Mouse (Mus musculus): ENCODE data around the gene Txndc9. TPM values are rescaled to one million over a fixed set of nuclear protein-coding genes. Genes with fewer than 3 reads are reported as not detected.
A peak's percentile ranks its signal among the peaks of the same experiment; 100 is the strongest.
"Not testable (repeated sequence)": the region's sequence is repeated elsewhere in the genome, so short reads cannot be mapped to it uniquely, and the experiment has no call there.

Gene Txndc9
- 100 to 1,000 TPM; 136 to 159 TPM for polyA plus RNA-seq (2017; shearing (Covaris generic))

DNA sequence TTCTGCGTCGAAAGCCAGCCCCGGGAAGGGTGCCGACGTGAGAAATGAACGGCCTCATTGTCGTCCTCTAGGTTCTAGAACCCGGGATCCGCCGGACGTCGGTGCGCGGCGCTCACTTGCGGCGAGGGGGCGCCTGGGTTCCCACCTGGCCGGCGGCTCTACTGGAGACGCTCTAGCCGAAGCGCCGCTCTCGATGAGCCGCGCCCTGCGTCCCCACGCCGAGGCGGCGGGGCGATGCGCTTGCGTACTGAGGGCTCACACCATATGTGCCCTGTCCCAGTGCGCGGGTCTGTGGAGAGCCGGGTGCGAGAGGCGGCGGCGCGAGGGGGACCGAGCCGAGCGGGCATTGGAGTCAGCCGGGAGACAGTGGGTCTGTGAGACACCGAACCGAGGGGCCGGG, at the start of gene Txndc9, which contains the start of gene Eif5b:
Gene Txndc9 (minus strand): TSS at position 27 of the 400 bp plus-strand sequence.
Gene Eif5b (plus strand): TSS at position 144 of the 400 bp plus-strand sequence.
- peak; percentile 51 for ATAC-seq

DNA sequence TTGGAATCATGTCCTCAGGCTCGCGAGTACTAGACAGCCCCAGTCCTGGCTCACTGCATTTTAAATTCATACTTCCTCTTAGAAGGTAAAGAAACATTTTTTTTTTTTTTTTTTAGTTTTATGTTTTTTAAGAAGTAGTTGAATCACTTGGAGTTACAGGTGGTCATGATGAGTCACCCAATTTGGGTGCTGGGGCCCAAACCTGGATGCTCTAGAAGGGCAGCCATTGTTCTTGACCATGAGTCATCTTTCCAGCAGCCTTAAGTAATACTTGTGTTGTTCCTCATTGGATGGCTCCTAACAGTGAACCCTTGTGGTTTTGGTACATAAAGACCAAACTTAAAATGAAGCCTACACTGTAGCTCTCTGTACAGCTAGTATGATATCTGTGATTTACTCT, 41.2 kb upstream of the Txndc9 start:
- ATAC-seq = no peak

DNA sequence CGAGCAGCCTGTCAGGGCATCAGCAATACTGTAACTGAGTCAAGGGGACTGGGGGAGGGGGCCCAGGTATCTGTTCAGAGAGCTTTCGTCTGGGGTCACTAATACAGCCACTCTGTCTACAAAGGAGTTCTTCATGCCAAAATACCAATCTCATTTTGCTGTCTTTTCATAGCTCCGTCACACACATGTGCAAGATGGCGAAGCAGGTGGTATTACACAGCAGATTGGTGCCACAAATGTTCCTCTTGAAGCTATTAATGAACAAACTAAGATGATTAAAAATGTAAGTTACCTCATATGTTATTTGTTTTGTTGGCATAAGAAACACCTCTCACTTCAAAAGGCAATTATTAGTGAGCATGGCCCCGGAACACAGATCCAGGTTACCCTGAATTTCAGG, 39.7 kb upstream of the Txndc9 start:
- no peak for ATAC-seq

DNA sequence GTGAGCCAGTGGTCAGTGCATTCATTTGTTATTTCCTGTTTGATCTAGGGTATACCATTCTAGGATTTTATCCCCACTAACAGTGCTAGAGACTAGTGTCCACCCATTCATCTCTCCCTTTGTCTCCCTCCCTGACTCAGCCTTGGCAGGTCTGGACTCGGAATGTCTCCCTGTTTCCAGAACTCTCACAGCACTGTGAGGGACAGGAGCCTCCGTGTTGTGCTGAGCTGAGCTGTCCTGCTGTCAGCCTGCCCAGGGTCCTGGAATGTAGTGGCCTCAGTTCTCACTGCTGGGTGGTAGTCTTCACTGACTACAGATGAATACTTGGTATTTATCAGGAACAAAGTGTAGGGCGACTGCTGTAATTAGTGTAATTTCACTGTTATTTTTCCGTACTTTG, 37.8 kb upstream of the Txndc9 start:
- no peak for ATAC-seq

DNA sequence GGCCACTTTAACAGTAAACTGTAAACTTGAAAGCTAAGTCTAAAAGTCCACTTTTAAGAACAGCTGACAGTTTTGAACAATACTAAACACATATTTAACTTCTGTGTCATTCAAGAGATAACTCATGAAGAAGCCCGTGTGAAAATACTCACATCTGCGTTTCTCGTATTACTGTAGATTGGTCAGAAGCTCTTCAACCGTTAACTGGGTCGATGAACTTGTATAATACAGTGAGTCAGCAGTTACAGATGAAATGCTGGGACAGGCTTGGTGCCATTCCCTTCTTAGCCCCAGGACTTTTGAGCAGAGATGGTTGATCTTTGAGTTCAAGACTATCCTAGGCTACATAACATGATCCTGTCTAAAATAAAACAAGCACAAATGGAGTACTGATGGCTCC, 33.7 kb upstream of the Txndc9 start:
- ATAC-seq = no peak

DNA sequence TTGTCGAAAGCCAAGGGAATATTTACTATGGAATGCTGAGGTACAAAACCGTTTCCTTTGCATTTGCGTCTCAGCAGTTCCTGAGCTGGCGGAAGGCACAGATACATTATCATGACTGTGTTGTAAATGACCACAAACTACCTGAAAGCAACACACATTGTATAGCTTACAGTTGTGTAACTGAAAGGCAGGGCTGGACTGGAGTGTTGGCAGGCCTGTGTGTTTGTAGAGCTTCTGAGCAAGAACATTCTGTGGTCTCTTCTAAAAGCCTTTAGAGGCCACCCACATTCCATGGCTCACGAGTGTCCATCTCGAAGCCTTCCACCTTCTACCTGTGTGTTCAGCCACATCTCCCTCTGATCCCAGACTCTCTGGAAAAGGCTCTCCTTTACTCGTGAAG, 29.6 kb upstream of the Txndc9 start:
- ATAC-seq = no peak

DNA sequence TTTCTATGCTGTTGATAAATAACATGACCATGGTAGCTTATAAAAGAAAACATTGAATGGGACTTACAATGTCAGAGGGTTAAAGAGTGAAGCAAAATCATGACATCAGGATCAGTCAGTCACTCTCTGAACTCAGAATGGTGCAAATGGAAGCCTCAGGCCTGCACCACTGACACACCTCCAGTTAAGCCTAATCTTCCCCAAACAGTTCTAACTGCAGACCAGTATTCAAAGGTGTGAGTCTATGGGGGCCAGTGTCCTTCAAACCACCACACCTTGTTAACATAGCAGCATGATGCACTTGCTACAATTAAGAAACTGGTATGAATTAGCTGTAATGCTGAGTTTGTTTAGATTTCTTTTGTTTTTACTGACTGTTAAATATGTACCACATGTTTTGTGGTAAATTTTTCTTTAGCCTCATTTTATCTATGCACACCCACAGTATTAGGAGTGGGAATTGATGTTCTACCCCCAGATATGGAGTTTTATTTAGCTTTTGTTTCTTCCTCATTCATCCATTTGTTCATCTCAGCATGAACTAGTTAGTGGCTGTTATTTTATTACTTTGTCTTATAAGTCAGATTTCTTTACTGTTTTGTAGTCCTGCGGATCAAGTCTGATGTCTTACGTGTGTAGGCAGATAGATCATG, 17.0 kb upstream of the Txndc9 start:
- no peak for ATAC-seq

DNA sequence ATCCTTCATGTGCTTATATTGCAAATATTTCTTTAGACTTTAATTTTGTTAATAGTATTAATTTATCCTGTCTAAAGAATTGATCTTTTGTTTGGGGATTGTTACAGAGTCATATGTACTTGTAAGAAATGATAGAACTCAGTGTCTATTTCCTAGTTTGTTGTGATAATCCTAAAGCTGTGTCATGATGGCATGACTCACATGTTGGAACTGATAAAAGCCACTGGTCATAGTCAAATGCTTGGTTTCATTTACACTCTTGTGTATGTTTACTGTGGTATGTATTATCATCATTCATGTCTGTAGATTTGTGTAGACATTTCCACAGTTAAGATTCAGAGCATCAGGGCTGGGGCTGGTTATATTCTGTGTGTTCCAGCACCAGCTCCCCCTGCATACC, 14.8 kb upstream of the Txndc9 start:
- ATAC-seq = no peak

DNA sequence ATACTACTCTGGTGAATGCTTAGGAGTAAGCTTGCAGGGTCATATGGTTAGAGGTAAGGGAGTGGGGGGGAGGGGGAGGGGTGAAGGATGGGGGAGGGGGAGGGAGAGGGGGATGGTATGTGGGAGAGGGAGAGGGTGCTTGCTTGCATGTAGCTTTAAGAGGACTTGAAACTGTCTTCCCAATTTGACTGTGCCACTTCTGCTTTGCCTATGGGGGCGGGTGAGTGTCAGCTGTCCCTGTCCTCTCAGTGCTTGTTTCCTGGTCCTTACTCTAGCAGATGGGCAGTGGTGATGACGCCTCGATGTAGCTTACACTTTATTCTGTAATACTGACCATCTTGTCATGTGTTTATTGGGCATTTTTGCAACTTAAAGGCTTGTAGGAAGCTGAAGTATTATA, 14.4 kb upstream of the Txndc9 start:
- no peak for ATAC-seq

DNA sequence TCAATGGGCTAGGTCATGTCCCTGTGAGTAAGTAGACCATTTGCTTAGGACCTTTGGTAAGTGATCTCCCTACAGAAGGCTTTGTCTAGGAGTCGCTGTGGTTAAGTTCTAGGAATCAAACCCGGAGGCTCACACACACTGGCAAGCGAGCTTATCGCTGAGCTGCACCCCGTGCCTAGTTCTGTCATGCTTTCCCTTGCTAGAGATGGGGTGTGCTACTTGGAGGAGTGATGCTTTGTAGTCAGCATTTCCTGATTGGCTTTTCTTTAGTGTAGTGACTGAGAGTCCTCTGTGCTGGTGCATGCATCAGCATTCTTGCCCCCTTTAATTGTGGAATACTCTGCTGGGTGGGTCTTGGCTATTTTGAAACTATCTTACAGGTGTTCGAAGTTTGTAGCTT, 14.0 kb upstream of the Txndc9 start:
- no peak for ATAC-seq

DNA sequence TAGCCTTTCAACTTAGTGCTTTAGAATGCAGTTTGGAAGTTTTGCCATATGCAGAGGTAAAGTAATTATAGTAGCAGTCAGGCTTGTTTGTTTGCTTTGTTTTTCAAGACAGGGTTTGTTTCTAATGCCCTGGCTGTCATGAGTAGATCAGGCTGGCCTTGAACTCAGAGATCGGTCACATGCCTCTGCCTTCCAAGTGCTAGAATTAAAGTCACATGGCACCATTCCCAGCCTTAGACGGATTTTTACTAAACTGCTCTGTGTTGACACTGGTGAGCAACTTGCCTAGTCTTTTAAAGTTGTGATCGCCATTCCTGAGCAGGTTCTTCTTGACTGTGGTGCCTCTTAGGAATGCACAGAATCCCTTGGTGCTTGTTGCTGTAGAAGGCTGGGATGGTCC, 9.0 kb upstream of the Txndc9 start:
- ATAC-seq = no peak

DNA sequence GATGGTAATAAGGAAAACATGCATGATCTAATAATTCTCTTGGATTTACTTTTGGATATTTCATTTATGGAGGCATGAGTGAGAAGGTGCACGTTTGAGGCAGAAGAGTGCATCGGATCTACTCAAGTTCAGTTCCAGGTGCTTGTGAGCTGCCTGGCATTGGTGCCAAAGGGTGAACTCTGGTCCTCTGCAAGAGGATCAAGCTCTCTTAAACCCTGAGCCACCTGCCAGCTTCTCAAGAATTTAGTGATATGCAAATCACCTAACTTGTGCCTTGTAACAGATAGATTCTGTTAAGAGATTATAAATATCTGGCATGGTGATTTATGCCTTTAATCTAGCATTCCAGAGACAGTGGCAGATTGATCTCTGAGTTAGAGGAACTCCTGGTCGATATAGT, 5.4 kb upstream of the Txndc9 start:
- no peak for ATAC-seq

DNA sequence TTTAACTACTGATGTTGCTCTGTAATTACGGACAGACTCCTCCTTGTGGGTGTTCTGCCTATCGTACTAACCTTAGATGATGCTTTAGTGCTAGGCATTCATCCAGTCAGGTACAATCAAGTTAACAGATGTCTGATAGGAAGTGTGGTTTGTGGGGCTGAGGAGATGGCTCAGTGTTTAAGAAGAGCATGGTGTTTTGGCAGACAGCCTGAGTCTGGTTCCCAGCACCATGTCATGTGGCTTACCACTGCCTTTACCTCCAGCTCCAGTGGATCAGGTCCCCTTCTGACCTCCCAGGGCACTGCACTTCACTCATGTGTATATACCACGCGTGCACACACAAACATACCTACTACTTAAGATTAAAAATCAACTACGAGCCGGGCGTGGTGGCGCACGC, 4.3 kb upstream of the Txndc9 start:
- ATAC-seq = no peak

DNA sequence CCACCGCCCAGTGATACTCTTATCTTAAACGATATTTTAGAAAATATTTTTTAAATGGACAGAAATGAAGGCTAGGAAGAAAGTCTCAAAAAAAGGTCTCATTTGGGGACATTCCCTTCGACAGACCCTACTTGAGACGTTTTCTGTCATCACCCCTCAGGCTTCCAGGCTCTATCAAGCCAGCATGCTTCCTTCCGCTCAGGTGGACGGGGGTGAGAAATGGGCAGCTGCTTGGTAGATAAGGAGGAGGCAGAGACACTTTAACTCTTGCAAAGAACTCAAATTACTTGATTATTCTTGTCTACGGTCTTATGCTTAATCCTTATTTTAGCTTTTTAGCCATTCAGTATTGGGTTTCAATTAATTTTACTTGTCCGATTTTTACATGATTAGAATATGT, 3.2 kb upstream of the Txndc9 start:
- no peak for ATAC-seq

DNA sequence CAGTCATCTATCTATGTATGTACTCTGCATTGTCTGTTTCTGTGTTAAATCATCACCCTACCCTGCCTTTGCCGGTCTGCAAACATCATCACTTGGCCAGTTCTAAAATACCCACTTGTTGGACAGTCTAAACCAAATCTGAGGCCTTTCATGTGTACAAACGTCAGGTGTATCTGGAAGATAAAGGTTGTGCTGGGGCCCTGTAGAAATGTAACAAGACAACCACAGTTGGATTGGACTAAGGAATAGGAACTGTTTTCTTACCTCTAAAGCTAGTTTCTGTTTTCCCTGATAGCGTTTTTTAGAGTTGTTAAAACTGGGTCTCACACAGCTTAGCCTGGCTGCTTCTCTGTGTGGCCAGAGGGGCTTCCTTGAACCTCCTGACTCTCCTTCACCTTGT, 1.9 kb upstream of the Txndc9 start:
- no peak for ATAC-seq

DNA sequence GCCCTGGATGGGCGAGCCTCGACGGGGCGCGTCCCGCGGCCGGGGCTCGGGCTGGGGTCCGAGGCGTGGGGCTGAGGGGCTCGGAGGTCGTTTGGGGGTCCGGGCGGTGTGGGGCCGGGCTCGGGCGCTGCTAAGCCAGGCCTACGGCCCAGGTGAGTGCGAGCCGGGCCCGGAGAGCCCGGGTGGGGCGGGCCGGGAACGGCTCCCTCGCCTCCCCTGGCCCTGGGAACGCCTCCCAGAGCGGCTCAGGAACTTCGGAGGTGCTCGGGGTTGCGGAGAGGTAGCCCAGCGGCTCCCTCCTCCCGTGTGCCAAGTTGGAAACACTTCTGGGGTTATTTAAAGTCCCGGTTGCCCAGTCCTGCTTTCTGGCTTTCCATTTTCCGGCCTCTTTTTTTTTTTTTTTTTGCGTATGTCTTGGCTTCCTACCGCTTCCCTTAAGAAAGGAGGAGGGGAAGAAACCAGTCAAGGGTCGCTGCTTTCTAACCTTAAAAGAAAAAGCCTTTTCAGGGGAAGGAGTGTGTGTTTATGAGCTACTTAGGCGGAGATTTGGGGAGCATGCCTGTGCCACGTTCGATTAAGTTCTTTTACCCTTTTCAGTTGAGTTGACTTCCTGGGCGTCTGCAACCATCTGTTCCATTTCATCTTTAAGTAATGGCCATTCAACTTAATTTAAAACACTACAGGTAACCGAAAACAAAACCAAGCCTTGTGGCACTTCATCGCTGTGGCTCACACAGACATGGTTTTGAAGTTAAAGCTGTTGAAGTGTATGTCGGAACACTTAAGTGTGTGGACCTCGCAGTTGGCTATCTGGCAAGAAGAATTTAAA, 892 bp upstream of the Txndc9 start:
- ATAC-seq = no peak

DNA sequence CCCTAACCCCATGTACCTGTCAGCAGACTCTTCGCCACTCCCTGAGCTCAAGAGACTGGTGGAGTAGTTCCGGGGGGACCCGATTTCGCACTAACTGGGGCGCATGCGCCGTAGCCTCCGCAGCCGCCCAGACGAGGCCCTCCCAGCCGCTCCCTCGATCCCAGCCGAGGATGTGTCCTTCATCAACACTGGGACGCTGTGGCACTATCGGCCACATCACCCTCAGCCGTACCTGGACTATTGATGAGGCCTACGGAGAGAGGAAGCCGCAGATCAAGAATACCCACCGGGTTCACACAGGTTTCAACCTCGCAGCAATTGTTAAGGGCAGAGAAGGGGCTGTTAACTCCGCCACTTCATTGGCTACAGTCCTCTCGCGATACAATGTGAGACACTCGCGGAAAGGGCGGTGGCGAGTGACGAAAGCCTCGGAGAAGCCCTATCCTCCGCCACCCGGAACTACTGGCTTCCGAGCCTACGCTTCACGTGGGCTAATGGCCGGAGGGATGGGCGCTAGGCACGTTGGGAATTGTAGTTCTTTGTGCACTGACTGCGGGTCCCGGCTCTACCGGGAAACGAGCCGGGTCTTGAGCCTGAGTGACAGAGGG, 712 bp downstream of the Txndc9 start:
- peak; percentile 95 for ATAC-seq

DNA sequence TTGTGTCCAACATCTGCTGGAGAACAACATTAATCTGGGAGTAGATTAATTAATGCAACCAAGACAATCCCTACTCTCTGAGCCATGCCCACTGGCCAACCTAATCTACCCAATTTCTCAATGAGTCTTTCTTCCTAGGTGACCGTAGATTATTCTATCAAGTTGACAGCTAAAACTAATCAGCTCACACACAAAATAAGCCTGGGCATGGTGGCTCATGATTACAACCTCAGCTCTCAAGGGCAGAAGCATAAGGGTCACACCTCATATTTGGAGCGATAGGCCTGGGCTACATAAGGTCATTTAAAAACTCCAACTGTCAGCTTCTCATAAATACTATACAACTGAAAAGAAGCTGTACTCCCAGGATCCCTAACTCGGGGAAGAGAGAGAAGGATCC, 1.5 kb downstream of the Txndc9 start:
- ATAC-seq = no peak

DNA sequence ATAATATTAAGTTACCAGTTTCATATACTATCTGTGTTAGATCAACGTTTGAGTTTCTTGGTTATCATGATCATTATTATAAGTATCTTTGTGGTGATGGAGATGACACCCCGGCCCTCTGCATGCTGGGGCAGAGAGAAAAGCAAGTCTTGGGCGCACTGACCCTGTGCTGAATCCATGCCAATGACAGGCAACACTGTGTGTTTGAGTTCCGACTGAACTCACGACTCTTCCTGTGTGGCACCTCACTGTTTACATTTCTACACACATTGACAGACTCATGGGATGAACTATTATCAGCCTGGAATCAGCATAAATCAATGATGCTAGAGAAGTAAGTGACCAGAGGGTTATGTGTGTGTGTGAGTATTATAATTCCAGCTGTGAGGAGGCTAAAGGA, 9.8 kb downstream of the Txndc9 start:
- ATAC-seq = no peak

DNA sequence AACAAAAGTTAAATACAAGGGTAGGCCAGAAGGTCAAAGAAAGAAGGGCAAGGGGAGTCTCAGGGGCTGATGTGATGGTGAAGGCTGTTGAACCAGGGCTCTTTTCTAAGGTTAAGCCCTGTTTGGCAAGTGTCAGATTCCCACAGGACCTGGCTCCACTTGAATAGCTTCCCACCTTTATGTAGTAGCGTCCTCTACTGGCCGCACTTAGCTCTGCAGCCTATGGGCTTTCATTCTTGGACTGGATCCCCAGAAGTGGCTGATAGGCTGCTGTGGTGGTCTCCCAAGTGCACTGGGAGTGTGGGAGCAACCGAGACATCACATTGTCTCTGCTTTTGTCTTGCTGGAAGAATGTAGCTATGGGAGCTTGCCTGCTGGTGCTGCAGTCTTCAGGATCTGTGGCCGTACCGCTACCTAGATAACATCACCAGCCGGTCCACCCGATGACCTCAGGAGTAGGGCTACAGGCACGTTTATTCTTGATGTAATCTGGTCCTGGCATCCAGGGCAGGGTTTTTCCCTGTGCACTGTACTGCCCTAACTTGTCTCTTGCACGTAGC, 11.8 kb downstream of the Txndc9 start:
- no peak for ATAC-seq

DNA sequence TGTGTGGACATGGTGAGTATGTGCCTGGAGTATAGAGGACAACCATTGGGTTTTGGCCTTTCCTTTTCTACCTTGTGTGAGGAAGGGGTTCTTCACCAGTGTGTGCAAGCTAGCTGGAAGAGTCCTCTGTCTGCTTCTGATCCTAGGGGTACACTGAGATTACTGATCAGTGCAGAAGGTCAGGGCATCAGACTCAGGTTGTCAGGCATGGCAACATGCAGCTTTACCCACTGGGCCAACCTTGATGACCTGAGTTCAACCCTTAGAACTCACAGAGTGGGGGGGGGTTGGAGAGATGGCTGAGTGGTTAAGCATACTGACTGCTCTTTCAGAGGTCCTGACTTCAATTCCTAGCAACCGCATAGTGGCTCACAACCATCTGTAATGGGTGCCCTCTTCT, 13.4 kb downstream of the Txndc9 start:
- no peak for ATAC-seq

DNA sequence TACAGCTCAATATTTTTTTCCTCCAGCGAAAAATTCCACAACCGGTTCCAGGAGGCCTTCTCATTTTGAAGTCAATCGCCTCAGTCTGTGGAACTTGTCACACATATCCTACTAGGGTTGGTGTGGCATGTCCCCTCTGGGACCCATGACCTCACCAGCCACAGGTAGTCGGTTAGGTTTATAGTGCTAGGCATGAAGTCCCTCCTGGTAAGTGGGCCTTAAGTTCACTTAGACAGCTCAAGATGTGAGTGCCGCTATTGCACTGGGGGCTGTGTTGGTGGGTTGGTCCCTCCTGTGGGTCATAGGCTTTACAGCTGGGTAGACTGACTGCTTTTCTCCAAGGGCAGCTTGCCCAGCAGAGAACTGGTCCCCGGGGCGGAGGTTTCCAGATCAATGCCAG, 20.4 kb downstream of the Txndc9 start:
- ATAC-seq = no peak

DNA sequence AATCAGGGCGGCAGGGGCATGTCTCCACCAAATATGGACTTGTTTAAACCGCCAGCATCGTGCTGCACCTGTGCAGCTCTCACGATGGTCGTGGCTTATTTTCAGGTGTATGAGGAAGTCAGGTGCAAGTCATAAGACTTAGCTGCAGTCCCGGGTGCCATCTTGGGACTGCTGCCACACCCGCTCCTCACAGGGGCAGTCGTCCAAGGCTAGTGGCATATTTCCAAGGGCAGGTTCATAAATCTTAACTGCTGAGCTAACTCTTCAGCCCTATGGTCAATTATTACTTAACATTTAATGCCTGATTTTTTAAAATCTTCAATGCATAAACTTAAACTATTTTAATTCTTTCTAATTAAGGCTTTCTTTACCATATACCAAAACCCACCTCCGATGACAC, 21.0 kb downstream of the Txndc9 start:
- ATAC-seq = not testable (repeated sequence)

DNA sequence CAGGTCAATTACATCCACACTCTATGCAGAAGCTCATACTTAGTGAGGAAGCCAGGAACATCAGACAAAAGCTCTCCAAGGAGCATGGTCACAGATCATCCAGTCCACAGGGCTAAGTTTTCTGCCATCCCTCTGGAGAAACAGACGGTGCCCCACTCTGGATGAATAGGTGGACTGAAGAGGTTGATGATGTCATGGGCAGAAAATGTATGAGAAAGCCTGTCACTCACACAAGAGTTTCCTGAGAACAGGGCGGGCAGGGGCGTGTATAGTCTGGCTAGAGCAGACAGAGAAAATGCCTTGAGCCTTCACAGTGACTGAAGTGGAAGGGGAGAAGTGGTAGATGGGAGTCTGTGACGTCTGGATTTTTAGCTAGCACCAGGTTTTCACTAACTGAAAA, 26.2 kb downstream of the Txndc9 start:
- no peak for ATAC-seq

Measured in activated CD4-positive, CD25-positive, alpha-beta regulatory T cell, adult 4 months (primary cell).